Mouse (Mus musculus): ENCODE data around the gene Gpc3. TPM values are rescaled to one million over a fixed set of nuclear protein-coding genes. Genes with fewer than 3 reads are reported as not detected.

Gpc3 gene
- total and polyA plus RNA-seq, 3 experiments: 11.9 to 14.8 (median 13.2) TPM

DNA sequence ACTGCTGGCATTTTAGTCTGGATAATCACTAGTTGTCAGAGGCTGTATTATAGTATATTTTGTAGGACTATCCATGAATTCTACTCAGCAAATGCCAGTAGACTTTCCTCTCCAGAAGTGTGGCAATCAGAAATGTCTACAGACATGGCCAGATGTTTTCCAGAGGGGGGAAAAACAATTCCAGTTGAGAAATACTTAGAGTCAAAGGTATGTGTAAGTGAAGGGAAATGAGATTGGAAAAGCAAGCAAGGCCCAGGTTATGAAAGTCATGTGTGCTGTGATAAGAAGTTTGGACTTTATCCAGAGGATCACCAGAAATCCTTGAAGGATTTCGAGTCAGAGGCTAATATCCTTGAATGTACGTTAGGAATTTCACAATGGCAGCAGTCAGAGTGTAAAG, 29.6 kb upstream of the Gpc3 start:
- WGBS: 44% methylated on average over 2 of the region's 2 CpGs

DNA sequence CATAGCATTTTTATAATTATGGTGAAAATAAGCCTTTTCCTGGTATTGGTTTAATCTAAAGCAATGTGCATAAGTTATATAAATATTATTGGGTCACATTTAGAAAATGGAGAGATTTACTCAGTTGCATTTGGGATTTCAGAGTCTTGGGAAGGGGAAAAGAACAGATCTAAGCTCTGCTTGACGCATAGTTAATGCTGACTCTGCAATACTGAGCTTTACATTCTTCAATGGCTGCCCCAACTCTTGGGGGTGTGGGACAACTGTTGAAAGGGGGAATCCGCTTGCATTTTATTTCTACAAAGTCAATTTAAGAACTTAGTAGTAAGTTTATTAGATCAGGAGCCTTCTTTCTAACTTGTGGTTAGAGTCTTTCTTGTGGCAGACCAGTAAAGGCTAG, 28.4 kb upstream of the Gpc3 start:
- Histone ChIP-seq H3K27ac (no peak overlapping the region), H3K4me1 (ENCODE audit: control insufficient read depth, insufficient read depth, low read length) (no peaks in the 10 kb centered on the region), H3K4me3 (no peak overlapping the region), H3K9ac (ENCODE audit: low read depth, low read length) (no peak overlapping the region), H3K27me3 (ENCODE audit: control insufficient read depth, insufficient read depth, low read length) (no peaks in the 10 kb centered on the region), H3K36me3 (ENCODE audit: control insufficient read depth, insufficient read depth, low read length) (no peaks in the 10 kb centered on the region), H3K79me2 (replicated peaks; ENCODE audit: control insufficient read depth, insufficient read depth, low read length) (no peaks in the 10 kb centered on the region)
- WGBS: 77% methylated on average over 2 of the region's 2 CpGs
- intact Hi-C loops (cut with DNase I): no loop called here
- DNase-seq: no peak
- no peak for TF ChIP-seq EP300 (IDR thresholded peaks at IDR 0.05; ENCODE audit: insufficient read depth, low read depth, low read length)
- TF ChIP-seq CTCF (IDR thresholded peaks at IDR 0.05): no peak
- TF ChIP-seq POLR2A (IDR thresholded peaks at IDR 0.05; ENCODE audit: insufficient read depth, low read depth, low read length): no peak

More for the DNA sequence above, 29.6 kb upstream of the Gpc3 start:
- no peaks in the 10 kb centered on the region for H3K36me3 ChIP-seq (ENCODE audit: control insufficient read depth, insufficient read depth, low read length)
- no peak overlapping the region for H3K9ac ChIP-seq (ENCODE audit: low read depth, low read length)
- no peaks in the 10 kb centered on the region for H3K79me2 ChIP-seq (replicated peaks; ENCODE audit: control insufficient read depth, insufficient read depth, low read length)
- H3K4me1 ChIP-seq (ENCODE audit: control insufficient read depth, insufficient read depth, low read length): no peaks in the 10 kb centered on the region
- H3K27ac ChIP-seq: no peak overlapping the region
- no peak overlapping the region for H3K4me3 ChIP-seq
- intact Hi-C loops (cut with DNase I): no loop called here
- no peaks in the 10 kb centered on the region for H3K27me3 ChIP-seq (ENCODE audit: control insufficient read depth, insufficient read depth, low read length)
- TF ChIP-seq CTCF (IDR thresholded peaks at IDR 0.05) (no peak), EP300 (IDR thresholded peaks at IDR 0.05; ENCODE audit: insufficient read depth, low read depth, low read length) (no peak), POLR2A (IDR thresholded peaks at IDR 0.05; ENCODE audit: insufficient read depth, low read depth, low read length) (no peak)
- no peak for DNase-seq

DNA sequence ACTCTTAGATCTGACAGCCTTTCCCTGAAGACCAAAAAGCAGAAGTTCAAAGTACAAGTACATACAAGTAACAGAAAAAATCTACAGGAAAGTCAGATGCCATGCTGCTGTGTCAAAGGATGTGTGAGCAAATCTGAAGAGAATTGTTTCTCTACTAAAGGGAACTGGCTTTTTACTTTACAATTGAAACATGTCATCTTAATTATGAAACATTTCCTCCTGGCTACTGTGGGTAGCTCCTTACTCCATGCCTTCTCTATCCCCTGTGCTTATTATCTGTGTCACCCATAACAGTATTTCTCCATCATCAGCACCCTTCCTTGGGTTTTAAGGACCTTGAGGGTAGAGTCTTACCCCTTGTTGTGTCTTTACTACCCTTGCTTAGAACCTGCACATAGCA, 23.7 kb upstream of the Gpc3 start:
- no peak for TF ChIP-seq CTCF (IDR thresholded peaks at IDR 0.05)
- no peak for TF ChIP-seq POLR2A (IDR thresholded peaks at IDR 0.05; ENCODE audit: insufficient read depth, low read depth, low read length)
- no peak for TF ChIP-seq EP300 (IDR thresholded peaks at IDR 0.05; ENCODE audit: insufficient read depth, low read depth, low read length)
- no peak overlapping the region for H3K4me3 ChIP-seq
- H3K9ac ChIP-seq (ENCODE audit: low read depth, low read length): no peak overlapping the region
- no peaks in the 10 kb centered on the region for H3K36me3 ChIP-seq (ENCODE audit: control insufficient read depth, insufficient read depth, low read length)
- intact Hi-C loops (cut with DNase I): no loop called here
- H3K27me3 ChIP-seq (ENCODE audit: control insufficient read depth, insufficient read depth, low read length): no peaks in the 10 kb centered on the region
- H3K4me1 ChIP-seq (ENCODE audit: control insufficient read depth, insufficient read depth, low read length): no peaks in the 10 kb centered on the region
- DNase-seq: no peak
- no peaks in the 10 kb centered on the region for H3K79me2 ChIP-seq (replicated peaks; ENCODE audit: control insufficient read depth, insufficient read depth, low read length)
- H3K27ac ChIP-seq: no peak overlapping the region

DNA sequence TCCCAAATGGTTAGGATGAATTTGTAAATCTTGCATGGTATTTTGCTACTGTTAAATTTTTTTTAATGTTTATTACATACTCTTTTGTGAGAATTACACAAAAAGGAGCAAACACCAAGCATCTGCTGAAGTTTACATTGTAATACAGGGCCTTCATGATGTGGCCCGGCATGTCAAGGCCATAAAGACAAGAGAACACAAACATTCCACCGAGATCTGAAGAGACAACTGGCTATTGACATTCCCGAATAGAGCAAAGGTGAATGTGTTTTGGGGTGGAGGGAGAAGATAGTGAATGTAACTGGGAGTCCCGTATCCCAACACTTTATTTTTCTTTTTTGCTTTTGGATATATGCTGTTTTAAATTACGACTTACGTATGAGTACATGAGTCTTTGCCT, 20.2 kb upstream of the Gpc3 start:
- WGBS: 80% methylated on average over 6 of the region's 6 CpGs
- no peak overlapping the region for H3K9ac ChIP-seq (ENCODE audit: low read depth, low read length)

DNA sequence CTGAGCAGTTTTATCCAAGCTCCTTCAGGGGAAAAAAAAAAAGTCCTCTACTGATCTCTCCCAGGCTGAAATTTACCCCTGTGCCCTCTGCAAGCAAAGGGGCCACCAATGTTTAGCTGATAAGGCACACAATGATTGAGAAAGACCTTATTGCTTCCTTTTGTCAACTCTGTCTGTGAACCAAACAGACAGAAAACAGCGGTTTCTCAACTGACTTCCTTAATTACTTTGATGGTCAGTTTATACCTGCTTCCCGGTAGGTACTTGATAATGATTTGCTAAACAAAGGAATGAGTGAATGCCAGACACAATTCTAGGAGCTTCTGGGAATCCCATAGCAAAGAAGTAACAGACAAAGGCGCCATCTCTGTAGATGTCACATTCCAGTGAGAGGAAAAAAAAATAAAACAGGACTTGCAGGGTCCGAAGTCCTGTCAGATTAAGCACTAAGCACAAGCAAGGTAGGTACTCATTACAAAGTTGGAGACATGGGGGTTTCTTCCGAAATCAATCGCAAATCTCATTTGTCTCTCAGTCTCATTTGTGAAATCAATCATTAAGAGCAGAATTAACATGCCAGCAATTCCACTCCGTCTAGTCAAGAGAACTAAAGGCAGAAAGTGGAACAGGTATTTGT, 19.1 kb upstream of the Gpc3 start:
- intact Hi-C loops (cut with DNase I): no loop called here
- WGBS: 48% methylated on average over 7 of the region's 7 CpGs
- Histone ChIP-seq H3K4me3 (no peak overlapping the region), H3K27me3 (ENCODE audit: control insufficient read depth, insufficient read depth, low read length) (no peaks in the 10 kb centered on the region), H3K4me1 (ENCODE audit: control insufficient read depth, insufficient read depth, low read length) (no peaks in the 10 kb centered on the region), H3K36me3 (ENCODE audit: control insufficient read depth, insufficient read depth, low read length) (no peaks in the 10 kb centered on the region), H3K79me2 (replicated peaks; ENCODE audit: control insufficient read depth, insufficient read depth, low read length) (no peaks in the 10 kb centered on the region), H3K27ac (no peak overlapping the region), H3K9ac (ENCODE audit: low read depth, low read length) (no peak overlapping the region)
- TF ChIP-seq CTCF (IDR thresholded peaks at IDR 0.05) (no peak), EP300 (IDR thresholded peaks at IDR 0.05; ENCODE audit: insufficient read depth, low read depth, low read length) (no peak), POLR2A (IDR thresholded peaks at IDR 0.05; ENCODE audit: insufficient read depth, low read depth, low read length) (no peak)
- DNase-seq: no peak

More for the DNA sequence above, 20.2 kb upstream of the Gpc3 start:
- no peak overlapping the region for H3K27ac ChIP-seq
- H3K36me3 ChIP-seq (ENCODE audit: control insufficient read depth, insufficient read depth, low read length): no peaks in the 10 kb centered on the region
- no peak for DNase-seq
- intact Hi-C loops (cut with DNase I): no loop called here
- H3K4me3 ChIP-seq: no peak overlapping the region
- TF ChIP-seq EP300 (IDR thresholded peaks at IDR 0.05; ENCODE audit: insufficient read depth, low read depth, low read length) (no peak), POLR2A (IDR thresholded peaks at IDR 0.05; ENCODE audit: insufficient read depth, low read depth, low read length) (no peak), CTCF (IDR thresholded peaks at IDR 0.05) (no peak)
- no peaks in the 10 kb centered on the region for H3K79me2 ChIP-seq (replicated peaks; ENCODE audit: control insufficient read depth, insufficient read depth, low read length)
- no peaks in the 10 kb centered on the region for H3K27me3 ChIP-seq (ENCODE audit: control insufficient read depth, insufficient read depth, low read length)
- H3K4me1 ChIP-seq (ENCODE audit: control insufficient read depth, insufficient read depth, low read length): no peaks in the 10 kb centered on the region

DNA sequence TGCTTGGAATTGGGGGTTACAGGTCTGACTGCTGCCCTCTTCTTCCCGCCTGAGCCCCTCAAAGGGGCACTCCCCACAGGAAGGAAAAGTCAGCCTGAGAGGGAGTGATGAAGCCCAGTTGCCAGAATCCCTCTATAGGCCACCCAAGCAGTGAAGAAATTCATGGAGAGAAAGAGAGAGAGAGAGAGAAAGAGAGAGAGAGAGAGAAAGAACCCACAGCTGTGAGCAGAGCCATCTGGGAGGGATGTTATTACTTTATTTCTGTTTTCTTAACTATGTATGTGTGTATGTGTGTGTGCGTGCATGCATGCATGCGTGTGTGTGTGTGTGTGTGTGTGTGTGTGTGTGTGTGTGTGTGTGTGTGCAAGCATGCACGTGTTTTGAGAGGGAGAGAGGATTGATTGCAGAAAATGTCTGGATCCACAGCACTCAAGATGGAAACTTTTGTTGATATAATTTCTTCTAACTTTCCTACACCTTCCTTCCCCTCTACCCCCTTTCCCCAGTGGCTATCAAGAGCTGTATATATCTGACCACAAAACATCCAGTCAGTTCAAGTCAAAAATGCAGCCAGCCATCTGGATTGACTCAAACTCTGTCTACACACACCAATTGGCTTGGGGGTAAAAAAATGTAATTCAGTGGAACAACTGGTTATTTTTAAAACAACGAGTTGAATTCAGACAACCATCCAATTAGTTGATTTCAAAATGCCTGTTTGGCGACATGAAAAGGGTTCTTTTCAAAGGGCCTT, 13.4 kb upstream of the Gpc3 start:
- Histone ChIP-seq H3K79me2 (replicated peaks; ENCODE audit: control insufficient read depth, insufficient read depth, low read length) (no peaks in the 10 kb centered on the region), H3K4me1 (ENCODE audit: control insufficient read depth, insufficient read depth, low read length) (no peaks in the 10 kb centered on the region), H3K27me3 (ENCODE audit: control insufficient read depth, insufficient read depth, low read length) (no peaks in the 10 kb centered on the region), H3K27ac (no peak overlapping the region), H3K36me3 (ENCODE audit: control insufficient read depth, insufficient read depth, low read length) (no peaks in the 10 kb centered on the region), H3K9ac (ENCODE audit: low read depth, low read length) (no peak overlapping the region), H3K4me3 (no peak overlapping the region)
- TF ChIP-seq EP300 (IDR thresholded peaks at IDR 0.05; ENCODE audit: insufficient read depth, low read depth, low read length): no peak
- no peak for TF ChIP-seq CTCF (IDR thresholded peaks at IDR 0.05)
- no peak for TF ChIP-seq POLR2A (IDR thresholded peaks at IDR 0.05; ENCODE audit: insufficient read depth, low read depth, low read length)
- intact Hi-C loops (cut with DNase I): no loop called here
- 53% methylated on average over 6 of the region's 6 CpGs for WGBS
- no peak for DNase-seq
